Mouse (Mus musculus) lung, adult 2 months (tissue): Measurements from ENCODE around the gene Slc17a3. TPM values are rescaled to one million over a fixed set of nuclear protein-coding genes. Genes with fewer than 3 reads are reported as not detected.
A peak's percentile ranks its signal among the peaks of the same experiment; 100 is the strongest.

Experiments
- DNase-seq: peaks from one replicate; pipeline ENCODE4 v3.0.0; 2022
- H3K4me1 ChIP-seq: fragments of 200-500 bp; 2 replicates; pipeline ENCODE4 v1.6.1; 2011; ENCODE audit warnings: low read length; ENCODE audit not compliant: control insufficient read depth, insufficient read depth
- H3K4me3 ChIP-seq: fragments of 200-500 bp; replicated peaks from 2 replicates; pipeline ENCODE3; 2011; ENCODE audit warnings: low read depth, mild to moderate bottlenecking, control low read depth, low read length; ENCODE audit errors: extremely low read depth
- CTCF ChIP-seq: fragments of 200-500 bp; IDR thresholded peaks from 2 replicates; pipeline ENCODE4 v1.5.1; 2011; ENCODE audit warnings: mild to moderate bottlenecking, low read length, control low read depth; ENCODE audit not compliant: insufficient read depth
- POLR2A ChIP-seq: fragments of 200-500 bp; IDR thresholded peaks from 2 replicates; pipeline ENCODE4 v1.6.1; 2011; ENCODE audit warnings: low read depth, mild to moderate bottlenecking, control low read depth, low read length, borderline replicate concordance; ENCODE audit errors: extremely low read depth
- WGBS: fragments of 180-500 bp; shearing (Covaris S2); methylation state at CpG from one replicate; pipeline ENCODE4 v1.1.7; 2018; 5-methylcytosine and 5-hydroxymethylcytosine counted together
- polyA plus RNA-seq: library from polyadenylated mRNA; depleted of rRNA; stranded (reverse); fragments of >200 nt; gene quantifications from 2 replicates; pipeline ENCODE4 v1.2.3, GENCODE M21; 2012; rRNA removed

The Slc17a3 gene
- 0.02 TPM in 1 of 2 replicates, not detected in the other for polyA plus RNA-seq

DNA sequence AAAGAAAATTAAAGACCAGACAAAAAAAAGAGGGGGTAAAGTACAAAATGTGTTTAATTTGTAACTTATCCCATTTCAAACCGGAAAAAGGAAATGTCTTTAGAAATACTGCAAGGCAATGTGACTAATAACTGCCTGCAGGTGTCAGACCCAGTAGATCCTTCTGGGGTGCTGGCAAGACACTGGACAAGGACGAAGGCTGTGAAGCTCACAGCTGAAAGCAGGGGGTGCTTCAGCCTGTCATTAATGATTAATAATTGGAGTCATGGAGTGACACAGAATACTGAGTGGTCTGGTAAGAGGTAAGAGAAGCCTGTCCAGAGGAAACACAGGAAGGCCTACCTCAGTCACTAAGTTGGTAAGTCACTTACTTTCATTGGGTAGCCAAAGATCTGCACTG lies at the start of gene Slc17a3:
TSS of gene Slc17a3 (plus strand) at position 127 of the 400 bp plus-strand sequence.
- H3K4me3 ChIP-seq, result no peak within 1 kb of the TSS
- 59% methylated on average over 2 of the region's 2 CpGs for WGBS
- no peak for TF ChIP-seq POLR2A
- no peak for TF ChIP-seq CTCF
- DNase-seq, result no peak
- no peaks in the 10 kb centered on the region for H3K4me1 ChIP-seq

DNA sequence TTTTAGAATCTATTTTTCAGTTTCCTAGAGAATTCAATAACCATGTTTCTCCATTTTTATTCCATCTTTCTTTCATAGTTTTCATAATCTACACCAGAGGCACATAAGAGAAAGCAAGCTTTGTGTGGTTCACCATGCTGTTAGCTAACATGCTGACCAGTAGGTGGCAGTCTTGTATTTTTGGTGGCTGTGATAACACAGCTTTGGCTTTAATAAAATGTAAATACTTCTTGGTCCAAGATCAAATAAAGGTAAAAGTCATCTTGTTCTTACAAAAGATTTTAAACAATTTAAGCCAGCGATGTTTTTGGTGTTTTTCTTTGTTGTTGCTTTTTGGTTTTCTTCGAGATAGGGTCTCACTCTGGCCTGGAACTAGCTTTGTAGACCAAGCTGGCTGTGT lies 46.7 kb upstream of the Slc17a3 start:
- DNase-seq, result no peak
- Histone ChIP-seq H3K4me3 (no peak overlapping the region), H3K4me1 (no peaks in the 10 kb centered on the region)
- 28% methylated on average over 2 of the region's 2 CpGs for WGBS
- TF ChIP-seq CTCF (peak; percentile 37; the same call in 1 of the 2 replicates), POLR2A (no peak)

DNA sequence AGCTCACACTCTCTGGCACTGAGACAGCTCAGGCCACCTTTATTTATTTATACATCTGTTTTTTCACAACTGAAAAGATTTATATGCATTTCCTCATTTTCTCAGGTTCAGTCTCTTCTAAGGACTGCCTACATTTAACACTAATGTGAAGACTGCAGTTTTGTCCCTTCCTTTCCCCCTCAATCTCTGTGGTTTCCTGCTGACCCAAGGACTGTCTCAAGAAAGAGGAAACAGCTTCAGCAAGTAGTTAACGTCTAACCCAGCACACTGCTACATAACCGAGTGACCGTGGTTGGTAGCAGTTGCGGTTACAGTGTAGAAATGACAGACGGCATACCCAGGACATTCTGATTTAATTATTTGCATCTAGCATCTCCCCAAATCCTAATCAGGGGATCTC lies 39.8 kb upstream of the Slc17a3 start:
- DNase-seq, result no peak
- H3K4me3 ChIP-seq, result no peak overlapping the region
- no peaks in the 10 kb centered on the region for H3K4me1 ChIP-seq
- WGBS, result 54% methylated on average over 5 of the region's 5 CpGs
- TF ChIP-seq POLR2A, result no peak
- TF ChIP-seq CTCF, result no peak

DNA sequence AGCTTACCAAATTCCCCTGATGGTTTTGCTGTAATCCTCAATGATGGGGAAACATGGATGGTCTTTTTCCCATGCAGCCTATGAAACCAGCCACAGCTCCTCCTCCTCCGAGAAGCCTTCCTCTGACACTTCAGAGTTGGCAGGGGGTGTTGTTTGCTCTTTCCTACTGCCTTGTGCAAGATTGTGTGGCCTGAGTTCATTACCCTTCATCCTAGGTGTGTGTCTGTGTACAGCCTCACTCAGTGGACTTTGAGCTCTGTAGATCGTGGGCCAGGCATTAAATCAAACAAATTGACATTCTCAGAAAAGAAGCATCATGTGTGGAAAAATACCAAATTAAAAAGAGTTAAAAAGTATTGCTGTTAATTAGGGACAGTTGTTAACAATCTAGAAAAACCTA lies 34.7 kb upstream of the Slc17a3 start:
- H3K4me1 ChIP-seq, result no peaks in the 10 kb centered on the region; the same call in 1 of the 2 replicates
- TF ChIP-seq POLR2A, result no peak
- TF ChIP-seq CTCF, result no peak
- WGBS, result 57% methylated on average over 2 of the region's 2 CpGs
- no peak overlapping the region for H3K4me3 ChIP-seq
- no peak for DNase-seq

DNA sequence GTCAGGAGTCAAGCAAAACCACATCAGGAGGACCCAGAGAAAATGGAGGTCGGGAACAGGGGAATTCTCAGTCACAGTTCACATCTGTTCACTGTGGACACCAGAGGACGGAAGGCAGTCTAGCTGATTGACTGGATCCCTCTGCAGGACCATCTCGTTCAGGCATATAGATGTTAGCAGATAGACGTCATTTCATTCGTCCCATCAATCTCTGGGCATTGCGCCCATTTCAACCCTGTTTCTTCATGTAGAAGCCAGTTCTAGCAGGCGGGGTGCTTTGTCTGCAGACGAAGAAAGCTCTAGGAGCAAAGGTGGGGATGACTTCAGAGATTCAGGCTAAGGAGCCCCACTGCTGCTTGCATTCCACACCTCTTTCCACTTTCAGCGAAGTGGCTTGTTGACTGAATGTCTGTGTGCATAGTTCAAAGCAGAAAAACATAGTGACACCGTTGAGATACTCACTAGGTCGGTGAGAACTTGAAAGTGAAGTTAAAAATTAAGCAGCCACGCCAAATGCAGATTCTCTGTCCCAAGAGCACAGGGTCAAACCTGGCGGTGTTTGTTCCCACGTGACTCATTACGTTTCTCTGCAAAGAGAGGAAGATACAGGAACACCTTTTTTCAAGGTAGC lies 32.7 kb upstream of the Slc17a3 start, which contains the start of gene Slc17a2:
TSS of gene Slc17a2 (plus strand) at position 572 of the 631 bp plus-strand sequence.
- no peaks in the 10 kb centered on the region; the same call in 1 of the 2 replicates for H3K4me1 ChIP-seq
- H3K4me3 ChIP-seq, result no peak within 1 kb of the TSS
- WGBS, result 66% methylated on average over 15 of the region's 15 CpGs
- DNase-seq, result no peak
- TF ChIP-seq CTCF (no peak), POLR2A (no peak)

DNA sequence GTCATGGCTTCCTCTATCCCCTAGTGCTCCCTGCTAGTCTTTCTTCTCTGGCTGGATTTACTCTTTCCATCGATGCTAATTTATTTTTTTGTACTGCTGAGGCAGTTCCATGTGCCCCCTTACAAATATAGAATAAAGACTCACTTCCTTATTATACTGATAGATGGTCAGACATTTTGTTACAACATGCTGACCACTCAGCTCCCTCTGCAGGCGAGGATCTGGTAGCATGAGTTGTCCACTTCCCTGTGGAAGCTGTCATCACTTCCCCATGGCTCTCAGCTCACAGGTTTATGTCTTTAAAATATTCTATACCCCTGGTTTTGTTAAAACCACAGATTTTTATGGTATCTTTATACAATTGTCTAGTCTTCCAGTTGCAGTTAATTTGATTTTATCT lies 23.1 kb upstream of the Slc17a3 start:
- no peak for DNase-seq
- Histone ChIP-seq H3K4me1 (no peaks in the 10 kb centered on the region), H3K4me3 (no peak overlapping the region)
- no peak for TF ChIP-seq POLR2A
- TF ChIP-seq CTCF, result peak; percentile 40
- 61% methylated on average over 2 of the region's 2 CpGs for WGBS

DNA sequence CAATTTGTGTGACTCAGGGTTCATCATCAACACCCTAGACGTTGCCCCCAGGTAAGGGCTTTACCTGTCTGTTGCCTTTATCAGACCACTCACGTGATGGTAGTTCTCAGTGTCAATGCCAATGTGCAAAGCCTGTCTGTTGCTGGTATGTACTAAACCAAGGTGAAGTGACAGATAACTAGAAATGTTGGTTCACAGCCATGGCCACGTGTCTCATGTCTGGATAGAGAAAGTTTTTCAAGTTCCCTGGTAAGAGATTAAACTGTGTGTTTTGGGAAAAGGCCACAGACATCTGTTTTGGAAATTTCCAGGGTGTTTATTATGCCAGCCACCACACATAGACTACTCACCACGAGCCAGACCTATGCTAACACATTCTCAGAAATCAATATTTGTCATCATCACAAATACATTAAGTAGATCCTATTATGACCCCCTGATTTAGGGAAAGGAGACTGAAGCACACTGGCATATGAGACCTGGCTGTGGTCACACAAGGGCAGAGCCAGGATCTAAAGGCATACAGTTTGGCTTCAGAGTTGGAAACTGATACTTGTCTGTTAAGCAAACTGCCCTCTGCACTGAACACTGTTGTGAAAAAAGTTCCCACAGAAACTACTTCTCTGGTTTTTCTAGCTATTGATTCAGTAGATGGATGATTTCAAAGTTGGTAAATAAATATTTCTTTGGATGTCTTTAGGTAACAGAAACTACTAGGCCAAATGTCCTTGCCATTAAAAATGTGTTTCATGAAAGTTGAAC lies 18.9 kb upstream of the Slc17a3 start:
- TF ChIP-seq CTCF (no peak), POLR2A (no peak)
- 60% methylated on average over 4 of the region's 4 CpGs for WGBS
- Histone ChIP-seq H3K4me3 (no peak overlapping the region), H3K4me1 (no peaks in the 10 kb centered on the region)
- DNase-seq, result no peak

DNA sequence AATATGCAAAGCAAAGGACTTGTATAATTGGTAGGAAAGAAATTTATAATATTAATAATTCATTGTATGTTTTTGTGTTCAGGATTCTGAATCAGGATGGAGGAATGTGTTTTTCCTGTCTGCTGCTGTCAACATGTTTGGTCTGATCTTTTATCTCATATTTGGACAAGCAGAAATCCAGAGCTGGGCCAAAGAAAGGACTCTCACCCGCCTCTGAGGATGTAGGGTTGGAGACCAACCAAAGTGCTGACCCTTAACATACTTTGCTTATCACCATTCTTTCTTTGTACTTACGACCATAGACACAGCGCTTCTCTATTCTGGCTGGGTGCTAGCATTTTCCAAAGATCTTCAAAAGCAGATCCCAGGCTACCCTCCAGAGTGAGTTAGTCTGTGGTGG lies 17.0 kb upstream of the Slc17a3 start:
- 44% methylated on average over 3 of the region's 3 CpGs for WGBS
- Histone ChIP-seq H3K4me1 (no peaks in the 10 kb centered on the region), H3K4me3 (no peak overlapping the region)
- DNase-seq, result no peak
- no peak for TF ChIP-seq POLR2A

DNA sequence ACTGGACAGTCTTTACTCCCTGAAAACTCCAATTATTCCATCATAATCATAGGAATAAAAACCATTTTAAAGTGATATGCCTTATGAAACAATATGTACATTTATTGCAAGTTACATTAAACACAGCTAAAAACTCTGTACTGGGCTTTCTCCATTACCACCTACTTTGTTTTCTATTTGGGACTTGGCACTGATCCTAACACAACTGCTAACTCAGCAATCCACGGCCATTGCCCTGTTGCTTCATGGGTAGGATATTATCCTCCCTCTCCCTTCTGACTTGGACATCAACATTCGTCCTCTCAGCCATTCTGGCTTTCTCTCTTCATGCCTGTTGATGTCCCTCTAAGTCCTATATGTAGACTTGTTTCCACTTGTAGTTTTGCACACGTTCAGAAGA lies 12.6 kb upstream of the Slc17a3 start:
- Histone ChIP-seq H3K4me1 (no peaks in the 10 kb centered on the region), H3K4me3 (no peak overlapping the region)
- no peak for DNase-seq
- TF ChIP-seq CTCF, result no peak
- TF ChIP-seq POLR2A, result no peak
- 47% methylated on average over 3 of the region's 3 CpGs for WGBS

DNA sequence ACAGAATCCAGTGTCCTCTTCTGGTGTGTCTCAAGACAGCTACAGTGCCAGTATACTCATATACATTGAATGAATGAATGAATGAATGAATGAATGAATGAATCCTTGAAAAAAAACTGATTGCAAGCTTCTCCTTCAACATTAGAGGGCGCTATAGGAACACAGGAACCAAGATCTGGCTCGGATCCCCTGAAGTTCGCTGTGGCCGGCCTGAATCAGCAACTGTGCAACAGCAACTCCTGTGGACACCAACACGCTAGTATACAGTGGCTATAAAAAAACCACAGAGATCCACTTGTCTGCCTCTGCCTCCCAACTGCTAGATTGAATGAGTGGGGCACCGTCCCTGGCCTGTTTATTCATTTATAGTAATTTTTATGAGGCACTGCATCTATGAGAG lies 6.2 kb upstream of the Slc17a3 start:
- WGBS, result 12% methylated on average over 6 of the region's 6 CpGs
- no peak for DNase-seq
- no peaks in the 10 kb centered on the region for H3K4me1 ChIP-seq
- no peak overlapping the region for H3K4me3 ChIP-seq
- TF ChIP-seq CTCF (peak; percentile 60; the same call in 1 of the 2 replicates), POLR2A (no peak)
